Mouse (Mus musculus) T-helper 17 cell (primary cell): ENCODE results near the gene Mybpc2.

Experiments used
- in situ Hi-C, 2 experiments: fragments of 300-600 bp; cut with MboI, MseI; formaldehyde crosslinking; loops; 1 replicate in 1 of 2; 2 replicates in 1 of 2; pipeline ENCODE4 v1.15.1; 2025; ENCODE audit warnings: high pct_unique_total_duplicates in 2 of 2

Mybpc2 gene

GRCm38 (mm10) chr7:44524502-44524901, at the start of gene Mybpc2:
Gene Mybpc2 (minus strand): TSS chr7:44524656.
- in situ Hi-C loops, result no loop called here

DNA sequence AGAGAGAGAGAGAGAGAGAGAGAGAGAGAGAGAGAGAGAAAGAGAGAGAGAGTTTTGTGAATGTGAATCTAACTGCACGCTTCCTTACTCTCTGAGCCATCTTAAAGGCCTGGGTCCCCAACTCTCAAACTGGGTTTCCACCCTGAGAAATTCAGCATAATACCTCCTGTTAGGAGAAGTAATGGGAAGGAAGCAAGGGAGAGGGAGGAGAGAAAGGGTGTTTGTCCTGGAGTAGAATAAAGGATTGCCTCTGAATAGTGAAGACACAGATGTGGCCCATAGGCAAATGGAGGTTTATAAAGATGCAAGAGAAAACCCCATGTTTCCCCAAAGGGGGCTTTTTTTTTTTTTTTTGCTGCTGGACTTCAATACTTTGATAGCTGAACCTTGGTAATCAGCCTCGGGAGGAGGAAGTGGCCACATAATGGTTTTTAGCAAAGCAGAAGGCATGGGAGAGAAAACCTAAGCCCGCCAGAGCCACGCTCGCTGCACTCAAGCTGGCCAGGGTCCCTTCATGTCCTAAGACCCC, 48.6 kb upstream of the Mybpc2 start:
- in situ Hi-C loops, result no loop called here

DNA sequence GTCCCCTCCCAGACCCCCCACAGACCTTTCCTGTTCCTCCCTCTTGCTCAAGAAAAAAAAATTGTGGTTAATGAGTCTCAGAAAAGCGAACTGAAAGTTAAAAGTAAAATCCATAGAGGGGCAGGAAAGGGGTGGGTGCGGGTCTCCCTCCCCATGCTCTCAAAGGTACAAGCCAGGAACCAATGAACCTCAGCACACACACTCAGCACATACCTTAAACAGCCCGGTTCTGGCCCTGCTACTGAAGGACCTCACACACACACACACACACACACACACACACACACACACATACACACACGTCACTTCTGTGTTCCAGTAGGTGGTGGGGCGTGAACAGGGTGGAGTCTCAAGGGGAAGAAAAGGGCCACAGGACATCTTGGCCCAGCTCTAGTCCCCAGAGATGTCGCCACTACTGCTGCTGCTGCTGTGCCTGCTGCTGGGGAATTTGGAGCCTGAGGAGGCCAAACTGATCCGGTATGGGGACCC, 47.8 kb upstream of the Mybpc2 start, which contains the start of gene Napsa:
Gene Napsa, plus strand, starts transcription at position 168 of the 489 bp plus-strand sequence.
- in situ Hi-C loops, result no loop called here

DNA sequence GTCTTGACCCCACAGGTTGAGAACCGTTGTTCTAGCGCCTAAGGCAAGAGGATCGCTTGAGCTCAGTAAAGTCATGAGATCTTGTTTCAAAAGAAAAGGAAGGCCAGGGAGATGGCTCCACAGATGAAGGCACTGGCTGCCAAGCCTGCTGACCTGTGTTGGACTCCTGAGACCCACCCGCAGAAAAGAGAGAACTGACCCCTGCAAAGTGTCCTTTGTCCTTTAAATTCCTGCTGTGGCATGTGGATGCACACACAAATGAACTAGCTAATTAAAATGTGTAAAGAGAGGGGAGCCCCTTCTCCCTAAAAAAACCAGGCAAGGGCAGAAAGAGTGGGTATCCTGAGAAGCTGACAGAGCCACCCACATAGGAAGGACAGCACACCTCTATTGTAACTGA, 47.4 kb upstream of the Mybpc2 start:
- in situ Hi-C loops, result no loop called here

DNA sequence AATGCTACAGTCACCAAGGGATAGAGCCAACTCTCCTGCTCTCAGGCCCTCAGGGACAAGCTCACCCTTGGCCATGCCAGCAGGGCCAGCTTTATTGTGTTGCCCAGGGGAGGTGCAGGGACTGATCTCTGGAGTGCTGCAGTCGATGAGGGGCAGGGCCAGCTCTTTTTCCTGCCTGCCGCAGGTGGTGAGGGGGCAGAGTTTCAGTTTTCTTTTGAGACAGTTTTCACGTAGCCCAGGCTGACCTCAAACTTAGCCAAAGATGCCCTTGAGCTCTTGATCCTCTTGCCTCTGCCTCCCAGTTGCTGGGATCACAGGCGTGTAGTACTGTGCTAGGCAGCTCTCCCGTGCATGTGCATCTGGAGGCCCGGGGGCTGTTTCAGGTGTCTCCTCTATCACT, 46.5 kb upstream of the Mybpc2 start:
- in situ Hi-C loops, result no loop called here

DNA sequence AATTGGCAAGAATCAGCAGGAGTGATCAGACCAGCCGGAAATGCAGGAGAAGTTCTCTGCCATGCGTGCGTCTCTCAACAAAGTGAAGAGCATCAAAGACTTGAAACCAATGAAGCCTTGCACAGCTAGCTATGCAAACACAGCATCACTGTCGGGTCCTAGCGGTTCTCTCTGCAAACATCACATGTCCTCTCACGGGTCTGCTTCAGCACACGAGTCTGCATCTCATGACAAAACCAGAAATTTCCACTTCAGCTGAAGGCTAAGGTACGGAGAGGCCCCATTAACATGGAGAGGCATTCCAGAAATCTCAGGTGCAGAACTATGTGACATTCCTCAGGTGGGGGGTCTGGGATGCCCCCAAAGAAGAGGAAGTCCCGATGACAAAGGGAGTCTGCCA, 44.3 kb upstream of the Mybpc2 start:
- in situ Hi-C loops, result loop anchor here in 1 of 2 experiments (5.0 kb wide), 1 partner anchor 63 kb away; no protein-coding TSS in a partner anchor

GRCm38 (mm10) chr7:44565414-44565813, 41.0 kb upstream of the Mybpc2 start:
- in situ Hi-C loops, result loop anchor here in 1 of 2 experiments (5.0 kb wide), 1 partner anchor 67 kb away; no protein-coding TSS in a partner anchor

- in situ Hi-C loops, result no loop called here
These were observed 40.0 kb upstream of the Mybpc2 start for GRCm38 (mm10) chr7:44564486-44564885.

GRCm38 (mm10) chr7:44563284-44563683, 38.8 kb upstream of the Mybpc2 start:
- in situ Hi-C loops, result no loop called here

GRCm38 (mm10) chr7:44560435-44561400, 36.3 kb upstream of the Mybpc2 start:
- in situ Hi-C loops, result no loop called here

- in situ Hi-C loops, result no loop called here
These were observed 33.2 kb upstream of the Mybpc2 start for GRCm38 (mm10) chr7:44557629-44558028.

- in situ Hi-C loops, result loop anchor here in 1 of 2 experiments (5.0 kb wide), 2 partner anchors 298 to 628 kb away; partner anchors contain the start of gene Pth2
These were observed 29.4 kb upstream of the Mybpc2 start, which contains the start of gene Nr1h2 for GRCm38 (mm10) chr7:44553826-44554225. Gene Nr1h2 (minus strand): TSS chr7:44553951.

DNA sequence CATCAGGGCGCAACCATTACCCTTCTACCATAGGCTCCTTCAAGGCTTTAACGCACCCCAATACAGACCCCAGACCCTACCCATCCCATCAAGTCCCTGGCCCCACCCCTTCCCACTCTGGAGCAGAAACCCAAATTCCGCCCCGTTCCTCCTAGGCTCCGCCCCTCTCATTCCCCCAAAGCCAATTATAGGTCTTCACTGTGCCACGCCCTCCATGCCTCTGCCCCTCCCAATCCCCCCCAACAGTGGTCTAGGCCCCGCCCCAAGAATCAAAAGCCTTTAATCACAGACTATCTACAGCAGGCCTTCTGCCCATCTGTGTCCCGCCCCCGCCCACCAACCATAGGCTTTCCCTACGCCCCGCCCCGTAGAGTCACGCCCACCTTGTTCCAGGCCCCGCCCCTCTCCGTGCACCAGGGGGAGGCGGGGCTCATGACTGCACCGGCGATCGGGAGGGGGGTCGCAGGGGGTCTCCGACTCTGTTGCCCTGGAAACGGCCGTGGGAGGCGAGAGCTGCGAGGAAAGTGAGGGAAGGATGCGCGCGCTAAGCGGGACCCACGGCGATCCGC, 28.8 kb upstream of the Mybpc2 start:
- in situ Hi-C loops, result loop anchor here in 1 of 2 experiments (5.0 kb wide), 2 partner anchors 299 to 629 kb away; partner anchors contain the start of gene Pth2

GRCm38 (mm10) chr7:44552141-44552908, 27.9 kb upstream of the Mybpc2 start:
- in situ Hi-C loops, result loop anchor here in 1 of 2 experiments (5.0 kb wide), 2 partner anchors 300 to 630 kb away; partner anchors contain the start of gene Pth2

GRCm38 (mm10) chr7:44551731-44552130, 27.3 kb upstream of the Mybpc2 start:
- in situ Hi-C loops, result loop anchor here in 1 of 2 experiments (5.0 kb wide), 2 partner anchors 301 to 631 kb away; partner anchors contain the start of gene Pth2

GRCm38 (mm10) chr7:44551301-44551700, 26.8 kb upstream of the Mybpc2 start:
- in situ Hi-C loops, result loop anchor here in 1 of 2 experiments (5.0 kb wide), 2 partner anchors 301 to 631 kb away; partner anchors contain the start of gene Pth2

DNA sequence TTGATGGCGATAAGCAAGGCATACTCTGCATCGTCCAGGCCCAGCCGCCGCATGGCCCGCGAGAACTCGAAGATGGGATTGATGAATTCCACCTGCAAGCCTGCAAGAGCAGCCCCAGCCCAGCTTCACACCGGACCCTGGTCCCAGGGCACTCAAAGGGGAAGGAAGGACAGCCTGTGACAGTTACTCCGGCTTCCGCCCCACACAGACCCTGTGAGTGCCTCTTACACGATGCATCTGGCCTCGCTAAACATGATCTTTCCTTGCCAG, 25.9 kb upstream of the Mybpc2 start:
- in situ Hi-C loops, result loop anchor here in 1 of 2 experiments (5.0 kb wide), 2 partner anchors 302 to 632 kb away; partner anchors contain the start of gene Pth2

DNA sequence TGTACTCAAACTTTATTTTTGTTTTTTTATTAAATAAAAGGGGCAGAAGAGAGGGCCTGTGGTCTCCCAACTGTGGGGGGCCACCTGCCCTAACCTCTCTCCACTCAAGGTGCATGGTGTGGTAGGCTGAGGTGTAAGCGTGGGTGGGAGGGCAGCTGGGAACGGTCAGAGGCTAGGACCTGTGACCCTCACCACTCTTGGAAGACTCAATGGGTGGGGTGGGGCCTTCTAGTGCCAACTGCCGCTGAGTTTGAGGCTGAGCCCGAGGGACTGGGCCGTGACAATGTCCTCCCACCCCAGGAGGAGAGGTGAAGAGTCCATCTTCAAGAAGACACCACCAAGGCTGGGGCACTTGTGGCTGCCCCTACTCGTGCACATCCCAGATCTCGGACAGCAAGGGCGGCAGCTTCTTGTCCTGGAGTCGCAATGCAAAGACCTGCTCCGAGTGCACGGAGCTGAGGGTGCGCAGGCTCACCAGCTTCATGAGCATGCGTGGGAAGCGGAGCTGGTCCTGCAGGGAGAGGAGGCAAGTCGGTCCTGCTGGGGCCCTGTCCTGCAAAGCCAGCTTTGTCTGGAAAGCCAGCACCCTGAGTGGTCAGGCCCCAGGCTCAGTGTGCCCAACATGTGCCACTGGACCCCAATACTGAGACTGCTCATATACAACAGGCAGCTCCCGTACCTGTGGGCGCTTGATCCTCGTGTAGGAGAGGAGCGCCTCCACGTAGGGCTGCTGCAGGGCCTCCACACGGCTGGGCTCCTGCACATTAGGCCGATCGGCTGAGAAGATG, 25.4 kb upstream of the Mybpc2 start:
- in situ Hi-C loops, result loop anchor here in 1 of 2 experiments (5.0 kb wide), 2 partner anchors 302 to 632 kb away; partner anchors contain the start of gene Pth2

DNA sequence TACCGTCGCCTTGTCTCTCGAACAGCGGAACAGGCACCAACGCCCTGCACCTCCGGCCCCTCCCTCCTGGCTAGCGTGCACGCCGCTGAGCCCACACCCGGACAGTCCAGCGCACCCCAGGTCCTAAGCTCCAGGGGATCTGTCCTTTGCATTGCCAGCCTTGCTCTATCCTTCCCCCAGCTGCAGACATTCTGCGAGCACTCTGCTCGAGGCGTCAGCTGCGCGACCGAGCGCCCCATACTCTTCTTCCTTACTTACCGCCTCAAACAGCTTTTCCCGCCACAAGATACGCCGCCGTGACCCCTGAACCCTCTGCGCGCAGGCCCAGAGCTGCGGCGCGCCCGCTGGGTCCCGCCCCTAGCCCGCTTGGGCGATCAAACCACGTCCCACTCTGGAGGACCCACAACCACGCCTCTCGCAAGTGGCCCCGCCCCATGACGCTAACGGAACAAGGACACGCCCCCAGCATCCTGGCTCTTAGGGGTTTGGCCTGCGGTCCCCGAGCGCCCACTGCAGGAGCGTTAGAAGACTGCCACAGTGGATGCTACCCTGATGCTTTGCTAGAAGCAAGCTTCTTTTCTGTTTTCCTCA, 24.1 kb upstream of the Mybpc2 start, which contains the start of gene Pold1:
Gene Pold1, minus strand, starts transcription at position 353 of the 591 bp plus-strand sequence.
- in situ Hi-C loops, result no loop called here
